Comparison of ENCODE assay signal across 5 mouse cellular contexts in genomic region chr1:171326588-171326987, GRCm38 (mm10). TPM values are rescaled to one million over a fixed set of nuclear protein-coding genes. Genes with fewer than 3 reads are reported as not detected.
"Had no signal": no experiment of that assay in that cellular context is flagged by ENCODE, and none has a peak within 500 bp of the region (broad histone marks: within the 10 kb centered on the region; RNA-seq: fewer than 3 reads in every experiment).

No protein-coding gene starts in this region.

RNA-seq across cellular contexts. Expression of gene Klhdc9, which starts 34.0 kb away (rescaled TPM):
- total RNA-seq: gastrocnemius, adult 18-20 months; gastrocnemius, adult 8-10 months; gastrocnemius, postnatal 36 days; heart, postnatal 36 days; liver, adult 2 months had no signal
